Mouse (Mus musculus) heart, postnatal 4 days (tissue): ENCODE measurements around the gene Nmnat2. TPM values are rescaled to one million over a fixed set of nuclear protein-coding genes. Genes with fewer than 3 reads are reported as not detected.

Experiments used
- DNase-seq: peaks from one replicate; pipeline ENCODE4 v3.0.0; 2021
- total RNA-seq, 2 experiments: library from RNA; stranded (reverse); gene quantifications; 2 replicates each; pipeline ENCODE4 v1.2.3; 2021

Nmnat2 gene
- total RNA-seq, result 1 to 10 TPM; 1.2 to 1.5 TPM

DNA sequence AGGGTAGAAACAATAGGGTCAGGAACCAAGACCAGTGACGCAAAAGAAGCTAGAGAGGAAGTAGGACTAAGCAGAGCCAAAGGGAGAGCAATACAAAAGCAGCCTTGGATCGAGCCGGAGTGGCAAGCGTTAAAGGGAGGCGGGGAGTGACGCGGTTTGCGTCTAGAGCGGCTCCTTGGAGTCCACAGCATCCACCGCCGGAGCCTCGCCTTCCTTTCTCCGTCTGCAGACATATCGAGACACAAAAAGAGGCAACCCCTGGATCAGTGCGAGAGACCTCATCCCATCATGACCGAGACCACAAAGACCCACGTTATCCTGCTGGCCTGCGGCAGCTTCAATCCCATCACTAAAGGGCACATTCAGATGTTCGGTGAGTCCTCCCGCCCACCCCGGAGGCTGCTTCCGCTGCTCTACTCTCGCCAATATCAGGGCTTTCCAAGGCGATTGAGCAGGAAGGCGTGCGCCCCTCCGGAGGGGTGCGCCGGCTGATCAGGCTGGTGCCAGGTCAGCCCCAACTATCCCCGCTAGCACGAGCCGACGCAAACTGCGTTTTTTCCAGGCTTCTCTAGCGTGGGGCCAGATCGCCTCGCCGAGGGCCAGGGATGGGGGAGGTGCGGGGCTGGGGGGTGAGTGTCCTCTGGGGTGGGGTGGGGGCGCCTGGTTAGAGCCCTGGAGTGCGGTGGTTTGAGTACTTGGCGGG, at the start of gene Nmnat2:
Gene Nmnat2, plus strand, starts transcription at position 173 of the 703 bp plus-strand sequence.
- peak; percentile 12 for DNase-seq

DNA sequence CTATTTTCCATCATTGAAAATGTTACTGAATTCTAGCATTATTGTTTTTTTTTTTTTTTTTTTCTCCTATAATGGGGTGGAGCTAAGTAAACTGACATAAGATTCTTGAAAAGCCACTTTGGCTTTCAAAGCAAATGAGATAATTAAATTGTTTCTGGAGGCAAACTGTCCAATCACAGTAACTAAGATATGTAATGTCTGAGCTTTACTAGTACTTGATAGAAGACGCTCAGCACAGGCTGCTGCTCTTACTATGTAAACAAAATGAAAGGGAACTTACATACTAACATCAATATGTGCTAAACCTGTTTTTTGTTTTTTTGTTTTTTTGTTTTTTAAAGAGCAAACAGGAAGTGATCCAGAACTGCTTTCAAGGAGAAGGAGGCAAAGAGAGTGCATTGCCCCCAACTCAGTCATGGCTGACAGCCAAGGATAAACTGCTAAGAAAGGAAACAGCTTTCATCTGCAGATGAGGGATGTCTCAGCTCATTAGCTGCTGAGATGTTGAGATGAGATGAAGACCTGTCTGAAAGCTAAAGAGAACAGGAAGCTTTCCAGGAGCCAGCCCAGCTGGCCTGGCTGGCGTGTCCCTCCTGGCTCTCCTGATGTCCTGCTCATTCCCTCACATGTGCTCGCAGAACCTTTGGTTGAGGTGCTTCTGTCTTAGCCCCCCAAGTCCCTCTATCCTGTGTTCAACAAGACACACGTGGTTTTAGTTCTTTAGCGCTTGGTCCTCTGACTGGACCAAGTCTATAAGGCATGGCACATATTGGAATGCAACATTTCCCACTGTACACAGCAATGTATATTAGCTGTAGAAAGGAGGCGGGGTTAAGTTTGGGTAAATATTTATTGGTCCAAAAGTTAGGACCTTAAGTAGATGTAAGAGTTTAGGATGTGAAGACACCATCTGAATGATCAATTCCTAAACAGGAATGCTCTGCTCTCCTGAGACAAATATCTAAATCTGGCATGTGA, 41.0 kb upstream of the Nmnat2 start:
- DNase-seq, result no peak

DNA sequence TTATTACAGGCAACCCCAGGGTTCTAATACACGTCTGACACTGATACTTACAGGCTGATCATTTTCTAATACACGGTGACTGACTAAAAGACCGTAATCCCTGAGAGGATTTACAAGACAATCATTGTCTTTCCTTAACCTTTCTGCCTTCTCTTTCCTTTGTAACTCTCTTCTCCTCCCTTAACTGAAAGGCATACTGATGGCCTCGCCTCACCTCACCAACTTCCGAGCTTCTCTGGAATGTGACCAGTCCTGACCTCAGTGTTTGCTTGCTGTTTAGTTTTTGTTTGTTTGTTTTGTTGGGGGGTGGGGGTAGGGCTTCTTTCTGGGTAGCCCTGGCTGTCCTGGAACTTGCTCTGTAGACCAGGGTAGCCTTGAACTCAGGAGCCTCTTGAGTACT, 39.0 kb upstream of the Nmnat2 start:
- no peak for DNase-seq

DNA sequence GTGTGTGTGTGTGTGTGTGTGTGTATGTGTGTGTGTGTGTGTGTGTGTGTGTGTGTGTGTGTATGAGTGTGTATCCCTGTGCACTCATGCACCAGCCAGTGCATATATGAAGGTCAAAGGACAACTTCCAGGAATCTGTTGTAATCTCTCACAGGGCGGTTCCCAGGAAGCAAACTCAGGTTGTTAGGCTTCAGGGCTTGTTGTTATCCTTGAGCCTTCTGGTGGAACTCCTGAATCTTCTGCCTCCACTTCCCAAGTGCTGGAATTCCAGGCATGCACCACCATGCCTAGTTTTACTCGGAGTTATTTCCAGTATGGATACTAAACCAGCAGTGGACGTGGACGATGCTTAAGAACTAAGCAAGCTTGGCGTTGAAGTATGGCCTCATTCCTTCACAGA, 37.9 kb upstream of the Nmnat2 start:
- no peak for DNase-seq

DNA sequence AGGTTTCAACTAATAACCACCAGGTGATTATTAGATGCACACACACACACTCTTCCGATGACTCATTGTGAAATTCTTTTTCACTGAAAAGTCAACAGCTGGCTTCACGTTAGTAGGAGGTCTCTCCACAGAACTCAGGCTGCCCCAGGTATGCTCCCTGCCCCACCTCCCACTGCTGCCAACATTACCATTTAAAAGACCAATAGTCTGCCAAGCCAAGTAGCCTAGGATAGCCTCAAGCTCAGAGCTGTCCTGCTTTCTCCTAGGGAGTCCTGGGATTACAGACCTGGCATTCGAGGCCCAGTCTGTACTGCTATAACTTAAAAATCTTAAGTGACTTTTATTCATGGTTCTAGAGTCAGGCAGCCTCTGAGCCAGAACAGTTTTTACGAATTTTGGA, 37.2 kb upstream of the Nmnat2 start:
- DNase-seq, result no peak

DNA sequence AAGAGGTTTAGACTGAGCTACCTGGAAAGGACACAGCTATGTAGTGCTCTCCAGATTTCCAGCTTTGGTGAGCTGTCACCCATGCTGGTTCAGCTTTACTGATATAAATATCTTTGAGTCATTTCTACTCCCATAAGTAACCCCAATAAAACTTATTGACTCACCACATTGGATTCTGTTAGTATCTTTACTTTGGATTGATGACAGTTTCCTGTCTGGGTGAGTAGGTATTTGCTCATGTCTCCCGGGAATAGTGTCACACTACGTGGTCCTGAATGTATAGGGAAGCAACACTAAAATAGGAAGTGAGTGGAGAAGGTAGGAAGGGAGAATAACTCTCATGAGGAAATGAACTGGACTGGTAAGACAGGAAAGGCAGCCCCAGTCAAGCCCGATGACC, 33.0 kb upstream of the Nmnat2 start:
- no peak for DNase-seq

DNA sequence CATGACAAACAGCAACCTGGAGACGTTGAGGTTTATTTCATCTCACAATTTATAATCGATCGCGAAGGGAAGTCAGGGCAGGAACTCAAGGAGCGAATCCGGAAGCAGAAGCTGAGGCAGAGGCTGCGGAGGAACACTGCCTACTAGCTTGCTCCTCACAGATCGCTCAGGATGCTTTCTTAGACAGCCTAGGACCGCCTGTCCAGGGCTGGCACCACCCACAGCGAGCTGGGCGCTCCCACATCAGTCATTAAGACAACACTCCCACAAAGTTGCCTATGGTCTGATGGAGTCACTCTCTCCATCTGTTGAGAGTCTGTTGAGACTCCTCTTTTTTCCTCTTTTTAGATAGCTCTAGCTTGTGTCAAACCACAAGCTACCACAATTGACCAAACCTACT, 20.8 kb upstream of the Nmnat2 start:
- no peak for DNase-seq

DNA sequence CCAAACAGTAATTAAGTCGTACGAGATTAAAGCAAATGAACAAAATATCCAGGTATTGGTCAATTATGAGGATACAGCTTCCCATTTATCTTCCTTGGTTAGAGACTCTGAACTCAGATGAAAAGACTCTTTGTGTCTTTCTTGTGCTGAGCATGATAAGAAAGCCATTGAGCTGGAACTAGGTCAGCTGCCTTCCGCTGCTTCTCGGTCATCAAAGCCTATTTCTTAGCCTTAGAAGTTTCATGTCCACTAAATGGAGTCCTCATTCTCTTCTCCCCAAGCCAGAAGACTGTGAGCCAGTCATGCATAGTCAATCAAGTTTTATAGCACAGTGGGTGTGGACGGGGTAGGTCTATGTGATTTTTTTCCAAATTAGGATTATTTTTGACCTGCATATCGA, 19.3 kb upstream of the Nmnat2 start:
- no peak for DNase-seq

DNA sequence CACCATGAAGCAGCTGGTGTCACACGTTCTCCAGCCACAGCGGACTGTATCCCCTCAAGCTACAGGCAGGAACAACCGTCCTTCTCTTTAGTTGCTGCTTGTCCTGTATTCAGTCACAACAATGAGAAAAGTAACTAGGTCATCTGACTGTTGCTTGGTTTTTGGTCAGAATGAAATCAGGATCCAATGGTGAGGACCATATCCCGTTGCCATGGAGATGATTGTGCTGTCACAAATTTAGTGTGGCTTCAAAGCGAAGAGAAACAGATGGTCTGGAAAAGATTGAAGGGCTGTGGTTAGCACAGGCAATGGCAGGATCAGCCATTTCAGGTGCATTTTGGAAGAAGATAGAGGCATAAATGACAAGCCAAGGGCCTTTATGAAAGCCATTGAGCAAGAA, 18.4 kb upstream of the Nmnat2 start:
- DNase-seq, result no peak

DNA sequence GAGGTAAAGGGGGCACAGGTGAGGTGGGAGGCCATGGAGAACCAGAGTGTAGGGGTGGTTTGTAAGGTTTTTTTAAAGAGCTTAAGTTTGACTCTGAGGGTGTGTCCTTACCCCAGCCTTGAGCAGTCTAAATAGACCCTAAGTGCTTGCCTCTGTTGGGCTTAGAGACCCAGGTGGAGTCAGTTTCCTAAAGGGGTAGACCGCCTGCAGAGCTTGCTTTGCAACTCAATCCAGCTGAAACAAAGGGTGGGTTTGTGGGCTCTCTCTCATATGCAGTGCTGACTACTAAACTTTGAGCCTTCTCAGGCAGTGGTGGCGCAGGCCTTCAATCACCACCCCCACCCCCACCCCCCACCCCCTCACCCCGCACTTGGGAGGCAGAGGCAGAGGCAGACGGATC, 11.8 kb upstream of the Nmnat2 start:
- no peak for DNase-seq

DNA sequence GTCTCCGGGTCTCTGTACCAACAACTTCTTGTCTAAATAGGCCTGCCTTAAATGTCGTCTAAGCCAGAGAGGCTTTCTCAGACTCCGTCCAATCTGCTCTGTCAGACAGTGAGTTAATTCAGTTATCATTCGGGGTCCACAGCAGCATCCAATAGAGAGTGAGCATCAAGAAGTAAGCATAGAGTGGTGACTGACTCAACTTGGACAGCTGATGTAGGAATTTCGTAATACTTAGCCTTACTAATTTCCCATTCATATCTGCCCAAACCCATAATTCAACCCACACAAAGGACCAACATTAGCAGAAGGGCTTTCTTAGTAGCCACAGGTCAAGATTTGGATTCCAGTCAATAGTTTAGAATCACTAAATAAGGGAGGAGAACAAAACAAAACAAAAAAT, 626 bp upstream of the Nmnat2 start:
- no peak for DNase-seq

DNA sequence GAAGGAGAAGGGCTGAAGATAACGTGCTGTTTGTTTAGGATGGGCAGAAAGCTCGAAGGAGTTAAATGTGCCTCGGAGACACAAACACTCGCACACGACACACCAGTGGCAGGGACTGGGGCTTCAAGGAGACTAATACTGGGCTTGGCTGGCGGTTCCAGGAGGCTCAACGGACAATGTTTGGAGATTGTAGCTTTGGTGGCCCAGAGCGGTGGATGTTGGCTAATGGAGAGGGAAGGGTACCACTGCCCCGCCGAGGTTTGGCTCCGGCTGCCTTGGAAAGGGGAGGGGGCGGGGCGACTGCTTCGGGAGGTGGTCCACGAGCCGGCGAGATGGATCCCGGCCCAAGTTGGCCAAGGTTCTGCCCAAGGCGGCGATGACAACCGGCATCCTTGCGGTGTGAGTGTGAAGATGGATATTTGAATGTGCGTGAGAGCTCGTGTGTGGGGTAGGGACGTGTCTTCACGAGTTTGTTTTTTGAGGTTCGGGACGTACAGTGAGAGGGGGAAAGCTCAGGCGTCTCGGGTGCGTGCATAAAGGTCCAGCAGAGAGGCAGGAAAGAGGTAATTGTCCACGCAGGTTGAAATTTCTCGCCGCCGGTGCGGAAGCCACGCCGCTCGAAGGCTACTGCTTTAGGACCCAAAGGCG, 895 bp downstream of the Nmnat2 start:
- DNase-seq, result no peak

DNA sequence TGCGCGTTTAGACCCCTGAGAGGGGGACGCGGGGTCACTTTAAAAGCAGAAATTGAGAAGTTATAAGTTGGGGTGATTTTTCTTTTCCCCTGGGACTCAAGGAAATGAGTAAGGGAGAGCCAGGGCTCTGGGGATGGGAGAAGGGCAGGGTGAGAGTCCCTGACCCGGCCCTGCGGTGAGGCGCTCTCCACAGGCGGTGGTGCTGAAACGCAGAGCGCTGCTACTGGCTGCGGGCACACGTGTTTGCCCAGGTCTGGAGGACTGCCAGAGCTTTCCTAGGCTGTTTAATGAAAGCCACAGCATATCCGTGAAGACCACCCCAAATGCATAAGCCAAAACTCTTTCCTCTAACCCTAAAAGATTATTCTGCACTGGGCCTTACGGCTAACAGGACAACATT, 1.4 kb downstream of the Nmnat2 start:
- peak; percentile 86 for DNase-seq

DNA sequence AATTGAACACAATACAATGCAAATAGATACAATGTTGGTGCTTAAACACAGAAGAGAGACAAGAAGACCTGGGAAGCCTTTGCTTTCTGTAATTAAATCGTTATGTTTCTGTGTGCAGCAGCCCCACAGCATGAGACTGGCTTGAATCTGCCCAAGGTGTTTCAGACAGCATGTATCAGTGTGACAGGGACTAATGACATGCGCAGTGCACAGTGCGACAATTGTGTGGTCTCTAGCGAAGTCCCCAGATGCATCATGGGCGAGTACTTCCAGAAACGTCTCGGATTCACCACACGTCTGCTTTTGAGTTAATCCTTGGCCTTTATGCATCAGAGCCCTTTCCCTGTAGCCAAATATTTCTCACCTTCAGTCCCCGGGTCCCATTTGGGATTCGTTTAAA, 9.6 kb downstream of the Nmnat2 start:
- no peak for DNase-seq

DNA sequence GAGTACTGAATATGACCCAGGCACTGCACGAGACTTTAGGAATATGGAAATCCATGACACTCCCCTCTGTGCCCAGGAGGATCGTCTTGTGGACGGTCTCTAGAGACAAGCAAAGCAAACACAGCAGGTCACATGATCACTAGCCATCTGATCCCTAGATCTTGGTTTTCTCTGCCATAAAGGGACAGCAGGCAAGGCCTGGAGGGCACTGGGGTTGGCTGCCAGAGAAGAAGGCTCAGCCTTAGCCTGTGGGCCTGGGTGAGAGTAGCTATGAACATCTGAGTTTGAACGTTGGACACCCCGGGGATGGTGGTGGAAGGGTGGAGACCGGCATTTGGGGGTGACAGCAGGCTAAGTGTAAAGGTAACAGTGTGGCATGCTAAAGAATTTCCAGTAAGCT, 11.4 kb downstream of the Nmnat2 start:
- DNase-seq, result no peak

DNA sequence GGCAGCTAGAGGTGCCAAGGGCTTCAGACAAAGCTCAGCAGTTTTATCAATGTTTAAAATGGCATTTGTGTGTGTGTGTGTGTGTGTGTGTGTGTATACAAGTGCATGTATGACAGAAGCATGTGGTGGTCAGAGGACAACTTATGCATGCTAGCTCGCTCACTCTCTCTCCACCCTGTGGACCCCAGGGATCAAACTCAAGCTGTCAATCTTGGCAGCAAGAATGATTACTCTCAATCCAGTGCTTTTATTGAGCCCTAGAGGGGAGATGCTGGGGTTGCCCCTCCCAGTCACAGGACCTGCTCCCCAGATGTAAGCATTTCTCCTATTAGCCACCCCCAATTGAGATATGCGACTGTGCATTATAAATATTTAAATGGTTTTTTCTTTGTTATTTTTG, 11.9 kb downstream of the Nmnat2 start:
- DNase-seq, result no peak

DNA sequence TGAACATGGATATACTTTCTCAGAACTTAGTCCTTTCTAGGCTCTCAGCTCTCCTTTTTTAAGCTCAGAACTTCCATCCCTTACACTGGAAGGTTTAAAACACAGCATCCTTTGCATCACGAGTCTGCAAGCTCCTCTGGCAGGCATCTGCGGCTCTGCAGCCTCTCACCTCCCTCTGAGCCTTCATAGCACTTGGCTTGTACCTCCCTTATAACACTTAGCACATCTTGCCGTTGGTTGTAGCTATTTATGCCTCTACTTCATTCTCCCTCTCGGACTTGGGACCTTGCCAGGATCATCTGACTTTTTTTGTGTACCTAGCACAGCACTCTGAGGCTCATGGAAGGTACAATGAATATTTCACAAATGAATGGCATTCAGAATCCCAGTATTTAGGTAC, 14.3 kb downstream of the Nmnat2 start:
- peak; percentile 11 for DNase-seq

DNA sequence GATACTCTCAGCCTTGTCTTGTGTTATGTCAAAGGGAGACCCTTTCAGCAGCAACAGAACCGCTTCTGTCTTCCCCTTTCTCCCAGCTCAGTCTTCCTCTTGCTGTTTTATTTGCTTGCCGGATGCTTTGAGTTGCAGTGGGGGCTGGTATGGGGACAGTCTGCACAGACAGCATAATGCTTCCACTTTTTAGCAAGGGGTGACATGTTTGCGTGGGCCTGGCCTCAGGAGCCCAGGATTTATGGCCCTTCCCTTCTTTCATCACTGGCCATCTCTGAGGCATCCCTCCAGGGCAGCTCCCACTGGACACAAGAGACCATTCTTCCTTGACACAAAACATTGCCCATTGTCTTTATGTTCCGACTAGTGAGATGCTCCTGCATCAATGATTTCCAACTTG, 18.2 kb downstream of the Nmnat2 start:
- DNase-seq, result no peak

DNA sequence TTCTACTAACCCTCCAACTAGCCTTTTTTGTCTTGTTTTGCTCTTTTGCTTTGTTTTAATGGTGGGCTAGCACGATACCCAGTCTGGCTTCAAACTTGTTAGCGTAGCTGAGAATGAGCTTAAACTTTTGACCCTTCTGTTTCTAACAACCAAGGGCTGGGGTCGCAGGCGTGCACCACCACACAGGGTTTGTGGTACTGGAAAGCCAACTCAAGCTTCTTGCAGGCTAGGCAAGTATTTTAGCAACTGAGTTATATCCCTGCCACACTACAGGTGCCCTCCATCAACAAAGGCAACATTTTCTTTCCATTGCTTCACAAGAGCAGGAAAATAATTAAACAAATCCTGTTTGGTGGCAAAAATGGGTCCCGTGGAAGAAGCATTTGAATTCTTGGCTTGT, 18.6 kb downstream of the Nmnat2 start:
- no peak for DNase-seq

DNA sequence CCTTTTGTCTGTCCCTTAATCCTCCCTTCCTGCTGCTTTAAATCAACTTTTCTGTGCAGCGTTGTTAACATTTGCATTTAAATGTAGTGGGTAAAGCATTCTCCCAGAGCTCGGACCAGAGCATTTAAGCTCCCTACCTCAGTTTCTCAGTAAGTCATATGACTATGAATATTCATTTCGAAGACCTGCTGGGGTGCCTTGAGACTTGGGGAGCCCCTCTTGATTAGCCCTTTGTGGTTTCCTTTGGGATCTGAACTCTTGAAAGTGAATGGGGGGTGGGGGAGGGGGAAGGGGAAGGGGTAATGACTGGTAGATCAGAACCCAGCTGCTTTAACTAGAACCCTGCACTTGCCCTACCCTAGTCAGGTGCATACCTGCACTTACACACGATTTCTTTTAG, 19.1 kb downstream of the Nmnat2 start:
- no peak for DNase-seq

DNA sequence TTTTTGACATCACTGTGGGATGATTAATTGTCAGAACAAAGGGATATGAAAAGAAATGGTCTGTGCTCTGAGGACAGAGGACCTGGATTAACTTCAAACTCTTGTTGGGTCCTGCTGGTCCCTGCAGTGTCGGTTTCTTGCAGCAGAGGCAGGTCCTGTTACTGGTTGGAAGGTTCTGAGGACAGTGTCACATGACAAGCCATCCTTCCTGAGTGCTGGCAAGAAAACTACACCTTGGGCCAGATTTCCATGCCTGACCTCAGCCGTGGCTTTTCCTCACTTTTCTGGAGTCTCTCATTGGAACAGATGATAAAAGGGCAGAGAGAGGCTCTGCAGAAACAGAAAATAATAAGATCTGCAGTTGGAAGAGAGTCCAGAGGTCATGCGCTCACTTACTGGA, 20.4 kb downstream of the Nmnat2 start:
- DNase-seq, result no peak

DNA sequence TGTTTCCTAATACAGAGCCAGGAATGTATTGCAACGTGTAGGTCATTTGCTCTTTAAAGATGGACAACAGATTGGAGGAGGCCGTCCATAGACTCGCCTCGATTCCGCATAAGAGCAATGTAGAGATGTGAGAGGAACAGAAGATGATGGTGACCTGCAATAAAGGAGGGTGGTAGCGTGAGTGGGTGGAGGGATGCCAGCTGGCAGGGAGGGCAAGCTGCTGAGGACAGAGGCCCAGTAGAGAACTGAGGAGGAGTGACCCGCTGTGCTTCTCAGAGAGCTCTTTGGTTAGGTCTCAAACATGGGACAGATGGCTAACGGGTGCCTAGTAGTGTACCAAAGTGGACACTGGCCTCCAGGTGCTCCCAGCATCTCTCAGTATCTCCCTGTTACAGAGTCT, 23.9 kb downstream of the Nmnat2 start:
- DNase-seq, result no peak

DNA sequence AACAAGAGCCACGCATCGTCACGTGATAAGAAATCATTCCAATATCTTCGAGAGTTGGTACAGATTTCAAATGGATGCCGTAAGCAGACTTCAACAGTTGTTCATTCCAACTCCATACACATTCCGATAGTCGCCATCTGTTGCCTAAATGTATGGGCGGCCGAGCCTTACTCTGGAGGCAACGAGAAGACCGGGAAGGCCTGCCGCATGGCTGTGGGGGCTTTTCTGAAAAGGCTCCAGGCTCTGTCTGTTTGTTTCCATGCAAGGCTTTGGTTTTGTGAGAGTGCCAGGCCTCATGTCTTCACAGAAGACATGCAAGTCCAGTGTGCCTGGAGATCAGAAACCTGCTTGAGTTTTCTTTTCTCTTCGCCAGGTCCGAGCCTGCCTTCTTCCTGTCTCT, 28.6 kb downstream of the Nmnat2 start:
- no peak for DNase-seq

DNA sequence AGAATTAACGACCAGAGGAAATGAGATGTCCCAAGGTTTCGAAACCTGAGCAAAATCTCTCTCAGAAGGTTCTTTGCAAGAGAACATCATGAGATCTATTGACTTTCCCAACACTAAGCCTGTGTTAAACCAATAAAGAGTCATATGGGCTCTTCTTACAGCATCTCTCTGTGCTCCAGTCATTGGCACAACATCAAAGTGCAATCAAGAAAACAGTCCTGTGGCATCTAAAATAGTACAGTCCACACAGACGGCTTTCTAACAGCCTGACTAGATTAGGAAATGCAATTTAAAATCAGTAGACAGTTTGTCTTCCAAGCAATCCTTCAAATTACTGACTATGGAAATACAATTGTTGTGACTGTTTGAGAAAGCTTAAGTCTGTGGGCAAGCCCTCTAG, 32.2 kb downstream of the Nmnat2 start:
- DNase-seq, result no peak
